Mouse (Mus musculus) G1E (cell line): ENCODE results near the gene Olfr251. TPM values are rescaled to one million over a fixed set of nuclear protein-coding genes. Genes with fewer than 3 reads are reported as not detected.

ENCODE experiments used
- ATAC-seq: 2 replicates; pipeline ENCODE4 v1.8.0; 2016; ENCODE audit warnings: mild to moderate bottlenecking; ENCODE audit not compliant: insufficient number of reproducible peaks, poor library complexity, low FRiP score, severe bottlenecking; ENCODE audit errors: extremely low read depth
- DNase-seq: peaks from one replicate; pipeline ENCODE4 v3.0.0; 2012; ENCODE audit warnings: low spot score
- H3K27me3 ChIP-seq: 2 replicates; pipeline ENCODE4 v1.6.1; 2012; ENCODE audit warnings: mild to moderate bottlenecking, low read length, inconsistent platforms; ENCODE audit not compliant: insufficient read depth
- H3K36me3 ChIP-seq: replicated peaks from 2 replicates; pipeline ENCODE3; 2012; ENCODE audit warnings: mild to moderate bottlenecking, inconsistent platforms
- H3K4me1 ChIP-seq: 2 replicates; pipeline ENCODE4 v1.6.1; 2012; ENCODE audit warnings: low read depth, low read length, inconsistent platforms, mixed read lengths; ENCODE audit not compliant: insufficient read depth
- H3K4me3 ChIP-seq: 2 replicates; pipeline ENCODE4 v1.5.1; 2012; ENCODE audit warnings: low read depth, mild to moderate bottlenecking, inconsistent platforms, low read length, moderate library complexity, mixed read lengths
- H3K9me3 ChIP-seq: replicated peaks from 2 replicates; pipeline ENCODE4 v1.6.1; 2012; ENCODE audit warnings: inconsistent platforms
- CTCF ChIP-seq: IDR thresholded peaks from 2 replicates; pipeline ENCODE4 v1.5.1; 2012; ENCODE audit warnings: low read depth, low read length, inconsistent platforms, mixed read lengths
- GATA1 ChIP-seq: IDR thresholded peaks from 2 replicates; pipeline ENCODE4 v1.6.1; 2012; ENCODE audit warnings: borderline replicate concordance, low read length, inconsistent platforms, mixed read lengths
- GATA2 ChIP-seq: IDR thresholded peaks from 2 replicates; pipeline ENCODE4 v1.6.1; 2012; ENCODE audit warnings: low read depth, low read length, inconsistent platforms, borderline replicate concordance
- POLR2AphosphoS5 ChIP-seq: IDR thresholded peaks from 2 replicates; pipeline ENCODE4 v1.6.1; 2012; ENCODE audit warnings: low read depth, low read length, inconsistent platforms; ENCODE audit not compliant: insufficient replicate concordance
- TAL1 ChIP-seq: conservative IDR thresholded peaks from 2 replicates; pipeline ENCODE4 v1.6.1; 2012; ENCODE audit warnings: low read depth, low read length, inconsistent platforms, mixed read lengths
- polyA plus RNA-seq: library from polyadenylated mRNA; stranded (reverse); fragments of >175 nt; gene quantifications from 2 replicates; pipeline ENCODE4 v1.2.3, GENCODE M21; 2012
- total RNA-seq, 2 experiments: library from RNA; stranded (forward) in 1 of 2; stranded (reverse) in 1 of 2; fragments of 200-1000 nt in 1 of 2; fragments of >200 nt in 1 of 2; fragmentation: Nextera tagmentation in 1 of 2; gene quantifications; 2 replicates each; pipeline ENCODE4 v1.2.3; 2014 to 2017

Gene Olfr251
- total and polyA plus RNA-seq, 3 experiments: not detected

- Histone ChIP-seq H3K27me3 (no peaks in the 10 kb centered on the region), H3K4me1 (no peaks in the 10 kb centered on the region), H3K36me3 (no peaks in the 10 kb centered on the region), H3K4me3 (no peak overlapping the region), H3K9me3 (no peaks in the 10 kb centered on the region)
- ATAC-seq (no peak), DNase-seq (no peak)
- TF ChIP-seq CTCF (no peak), POLR2AphosphoS5 (no peak), GATA2 (no peak), GATA1 (no peak), TAL1 (no peak)
These were observed 46.9 kb downstream of the Olfr251 start for GRCm38 (mm10) chr9:38423801-38424200.

- Histone ChIP-seq H3K36me3 (no peaks in the 10 kb centered on the region), H3K4me3 (no peak overlapping the region), H3K9me3 (no peaks in the 10 kb centered on the region), H3K4me1 (no peaks in the 10 kb centered on the region), H3K27me3 (no peaks in the 10 kb centered on the region)
- ATAC-seq (no peak), DNase-seq (no peak)
- TF ChIP-seq GATA2 (no peak), TAL1 (no peak), CTCF (no peak), POLR2AphosphoS5 (no peak), GATA1 (no peak)
These were observed 50.1 kb downstream of the Olfr251 start for GRCm38 (mm10) chr9:38427026-38427425.

- ATAC-seq (no peak), DNase-seq (no peak)
- TF ChIP-seq GATA1 (no peak), CTCF (no peak), TAL1 (no peak), GATA2 (no peak), POLR2AphosphoS5 (no peak)
- H3K4me3 ChIP-seq: no peak within 1 kb of the TSS
- no peaks in the 10 kb centered on the region for H3K4me1 ChIP-seq
- H3K27me3 ChIP-seq: no peaks in the 10 kb centered on the region
- H3K9me3 ChIP-seq: no peaks in the 10 kb centered on the region
- H3K36me3 ChIP-seq: no peaks in the 10 kb centered on the region
These were observed 52.3 kb downstream of the Olfr251 start, which contains the start of gene Olfr901 for GRCm38 (mm10) chr9:38429155-38429554. Gene Olfr901, plus strand, starts transcription at chr9:38429455.

Other genes starting within 250 kb of the Olfr251 start
Only the 20 nearest of the 22 such genes appear.
- gene Olfr891, start 196.3 kb upstream of the Olfr251 start, total RNA-seq (2014; fragmentation: Nextera tagmentation): not detected in 2 replicates
- gene Olfr891, start 196.3 kb upstream of the Olfr251 start, total RNA-seq (2017): not detected in 2 replicates
- not detected in 2 replicates for gene Olfr891, start 196.3 kb upstream of the Olfr251 start, polyA plus RNA-seq
- not detected in 2 replicates for gene Olfr893, start 168.7 kb upstream of the Olfr251 start, total RNA-seq (2014; fragmentation: Nextera tagmentation)
- 0.11 TPM in 1 of 2 replicates, not detected in the other for gene Olfr893, start 168.7 kb upstream of the Olfr251 start, total RNA-seq (2017)
- not detected in 2 replicates for gene Olfr893, start 168.7 kb upstream of the Olfr251 start, polyA plus RNA-seq
- gene Olfr894, start 159.0 kb upstream of the Olfr251 start, total RNA-seq (2014; fragmentation: Nextera tagmentation): not detected in 2 replicates
- gene Olfr894, start 159.0 kb upstream of the Olfr251 start, total RNA-seq (2017): 0.05 TPM in 1 of 2 replicates, not detected in the other
- gene Olfr894, start 159.0 kb upstream of the Olfr251 start, polyA plus RNA-seq: not detected in 2 replicates
- not detected in 2 replicates for gene Olfr143, start 124.3 kb upstream of the Olfr251 start, total RNA-seq (2014; fragmentation: Nextera tagmentation)
- 0.22 TPM in 1 of 2 replicates, not detected in the other for gene Olfr143, start 124.3 kb upstream of the Olfr251 start, total RNA-seq (2017)
- gene Olfr143, start 124.3 kb upstream of the Olfr251 start, polyA plus RNA-seq: not detected in 2 replicates
- not detected in 2 replicates for gene Olfr895, start 109.2 kb upstream of the Olfr251 start, total RNA-seq (2014; fragmentation: Nextera tagmentation)
- gene Olfr895, start 109.2 kb upstream of the Olfr251 start, total RNA-seq (2017): 0.11 TPM in 1 of 2 replicates, not detected in the other
- gene Olfr895, start 109.2 kb upstream of the Olfr251 start, polyA plus RNA-seq: not detected in 2 replicates
- not detected in 2 replicates for gene Olfr896-ps1, start 86.0 kb upstream of the Olfr251 start, total RNA-seq (2014; fragmentation: Nextera tagmentation)
- gene Olfr896-ps1, start 86.0 kb upstream of the Olfr251 start, total RNA-seq (2017): 0.06 TPM in 1 of 2 replicates, not detected in the other
- gene Olfr896-ps1, start 86.0 kb upstream of the Olfr251 start, polyA plus RNA-seq: not detected in 2 replicates
- gene Olfr25, start 48.0 kb upstream of the Olfr251 start, total RNA-seq (2014; fragmentation: Nextera tagmentation): not detected in 2 replicates
- 0.06 TPM in 1 of 2 replicates, not detected in the other for gene Olfr25, start 48.0 kb upstream of the Olfr251 start, total RNA-seq (2017)
- gene Olfr25, start 48.0 kb upstream of the Olfr251 start, polyA plus RNA-seq: not detected in 2 replicates
- not detected in 2 replicates for gene Olfr898, start 28.7 kb upstream of the Olfr251 start, total RNA-seq (2014; fragmentation: Nextera tagmentation)
- not detected in 2 replicates for gene Olfr898, start 28.7 kb upstream of the Olfr251 start, total RNA-seq (2017)
- not detected in 2 replicates for gene Olfr898, start 28.7 kb upstream of the Olfr251 start, polyA plus RNA-seq
- gene Olfr250, start 10.2 kb upstream of the Olfr251 start, total RNA-seq (2014; fragmentation: Nextera tagmentation): not detected in 2 replicates
- not detected in 2 replicates for gene Olfr250, start 10.2 kb upstream of the Olfr251 start, total RNA-seq (2017)
- not detected in 2 replicates for gene Olfr250, start 10.2 kb upstream of the Olfr251 start, polyA plus RNA-seq
- not detected in 2 replicates for gene Olfr147, start 24.6 kb downstream of the Olfr251 start, total RNA-seq (2014; fragmentation: Nextera tagmentation)
- 0.16 TPM in 1 of 2 replicates, not detected in the other for gene Olfr147, start 24.6 kb downstream of the Olfr251 start, total RNA-seq (2017)
- not detected in 2 replicates for gene Olfr147, start 24.6 kb downstream of the Olfr251 start, polyA plus RNA-seq
- not detected in 2 replicates for gene Olfr901, start 52.4 kb downstream of the Olfr251 start, total RNA-seq (2014; fragmentation: Nextera tagmentation)
- gene Olfr901, start 52.4 kb downstream of the Olfr251 start, total RNA-seq (2017): not detected in 2 replicates
- gene Olfr901, start 52.4 kb downstream of the Olfr251 start, polyA plus RNA-seq: not detected in 2 replicates
- not detected in 2 replicates for gene Olfr902, start 70.6 kb downstream of the Olfr251 start, total RNA-seq (2014; fragmentation: Nextera tagmentation)
- gene Olfr902, start 70.6 kb downstream of the Olfr251 start, total RNA-seq (2017): not detected in 2 replicates
- gene Olfr902, start 70.6 kb downstream of the Olfr251 start, polyA plus RNA-seq: not detected in 2 replicates
- gene Olfr904, start 86.1 kb downstream of the Olfr251 start, total RNA-seq (2014; fragmentation: Nextera tagmentation): not detected in 2 replicates
- gene Olfr904, start 86.1 kb downstream of the Olfr251 start, total RNA-seq (2017): under 0.01 TPM in 1 of 2 replicates, not detected in the other
- not detected in 2 replicates for gene Olfr904, start 86.1 kb downstream of the Olfr251 start, polyA plus RNA-seq
- gene Olfr905, start 94.0 kb downstream of the Olfr251 start, total RNA-seq (2014; fragmentation: Nextera tagmentation): not detected in 2 replicates
- gene Olfr905, start 94.0 kb downstream of the Olfr251 start, total RNA-seq (2017): 0.11 and 0.12 TPM in 2 replicates
- not detected in 2 replicates for gene Olfr905, start 94.0 kb downstream of the Olfr251 start, polyA plus RNA-seq
- gene Olfr906, start 110.0 kb downstream of the Olfr251 start, total RNA-seq (2014; fragmentation: Nextera tagmentation): not detected in 2 replicates
- gene Olfr906, start 110.0 kb downstream of the Olfr251 start, total RNA-seq (2017): 0.12 TPM in 1 of 2 replicates, not detected in the other
- not detected in 2 replicates for gene Olfr906, start 110.0 kb downstream of the Olfr251 start, polyA plus RNA-seq
- gene Olfr907, start 118.7 kb downstream of the Olfr251 start, total RNA-seq (2014; fragmentation: Nextera tagmentation): not detected in 2 replicates
- 0.05 TPM in 1 of 2 replicates, not detected in the other for gene Olfr907, start 118.7 kb downstream of the Olfr251 start, total RNA-seq (2017)
- not detected in 2 replicates for gene Olfr907, start 118.7 kb downstream of the Olfr251 start, polyA plus RNA-seq
- gene Olfr911-ps1, start 144.5 kb downstream of the Olfr251 start, total RNA-seq (2014; fragmentation: Nextera tagmentation): not detected in 2 replicates
- 0.06 and 0.27 TPM in 2 replicates for gene Olfr911-ps1, start 144.5 kb downstream of the Olfr251 start, total RNA-seq (2017)
- gene Olfr911-ps1, start 144.5 kb downstream of the Olfr251 start, polyA plus RNA-seq: not detected in 2 replicates
- gene Olfr910, start 160.8 kb downstream of the Olfr251 start, total RNA-seq (2014; fragmentation: Nextera tagmentation): not detected in 2 replicates
- 0.11 and 0.12 TPM in 2 replicates for gene Olfr910, start 160.8 kb downstream of the Olfr251 start, total RNA-seq (2017)
- not detected in 2 replicates for gene Olfr910, start 160.8 kb downstream of the Olfr251 start, polyA plus RNA-seq
- gene Olfr912, start 203.1 kb downstream of the Olfr251 start, total RNA-seq (2014; fragmentation: Nextera tagmentation): not detected in 2 replicates
- gene Olfr912, start 203.1 kb downstream of the Olfr251 start, total RNA-seq (2017): 0.05 and 0.06 TPM in 2 replicates
- not detected in 2 replicates for gene Olfr912, start 203.1 kb downstream of the Olfr251 start, polyA plus RNA-seq
- gene Olfr913, start 215.7 kb downstream of the Olfr251 start, total RNA-seq (2014; fragmentation: Nextera tagmentation): not detected in 2 replicates
- 0.11 and 0.12 TPM in 2 replicates for gene Olfr913, start 215.7 kb downstream of the Olfr251 start, total RNA-seq (2017)
- gene Olfr913, start 215.7 kb downstream of the Olfr251 start, polyA plus RNA-seq: not detected in 2 replicates